8 mouse cellular contexts compared by ENCODE assay signal in the genomic region with DNA sequence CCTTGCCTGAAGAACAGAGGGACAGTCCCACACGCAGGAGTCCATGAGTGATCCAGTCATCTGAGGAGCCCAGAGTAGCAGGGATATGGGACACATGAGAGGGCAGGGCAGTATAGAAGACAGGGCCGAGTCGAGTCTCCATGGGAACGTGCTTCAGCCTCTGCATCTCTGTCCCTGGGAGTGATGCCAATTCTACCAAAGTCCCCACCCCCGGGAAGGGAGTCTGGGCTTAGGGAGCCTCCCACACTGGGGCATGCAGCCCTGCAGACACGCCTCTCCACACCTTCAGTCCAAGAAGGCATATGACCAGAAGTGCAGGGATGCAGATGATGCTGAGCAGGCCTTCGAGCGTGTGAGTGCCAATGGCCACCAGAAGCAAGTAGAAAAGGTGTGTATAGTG. TPM values are rescaled to one million over a fixed set of nuclear protein-coding genes. Genes with fewer than 3 reads are reported as not detected.
A peak's percentile ranks its signal among the peaks of the same experiment; 100 is the strongest.
DNase-seq lines count a peak whose midpoint lies in the region; ATAC-seq and TF ChIP-seq lines count a peak whose summit lies in the region.
"Had no signal": no experiment of that assay in that cellular context is flagged by ENCODE, and none has a peak within 500 bp of the region (broad histone marks: within the 10 kb centered on the region; RNA-seq: fewer than 3 reads in every experiment).

No protein-coding gene starts in this region.

- intact Hi-C loops in left cerebral cortex, postnatal 4 days (cut with DNase I): no loop called here

- H3K27ac ChIP-seq in heart, embryonic 15.5 days: no peak overlapping the region
- no peak overlapping the region for H3K27ac ChIP-seq in heart, embryonic 12.5 days (ENCODE audit: poor library complexity, severe bottlenecking)
- H3K27ac ChIP-seq in lung, embryonic 16.5 days (ENCODE audit: low read length): no peak overlapping the region
- H3K27ac ChIP-seq: liver, embryonic 12.5 days had no signal

- H3K27me3 ChIP-seq in heart, embryonic 15.5 days: no peaks in the 10 kb centered on the region
- H3K27me3 ChIP-seq in heart, embryonic 12.5 days (replicated peaks): 0 out of 2 replicates have a peak, but pooled peaks cover 3% of the 10 kb centered on the region
- no peaks in the 10 kb centered on the region for H3K27me3 ChIP-seq in lung, embryonic 16.5 days (ENCODE audit: control insufficient read depth, insufficient read depth, low read depth, low read length)

- no peaks in the 10 kb centered on the region for H3K9me3 ChIP-seq in heart, embryonic 15.5 days (replicated peaks)
- no peaks in the 10 kb centered on the region for H3K9me3 ChIP-seq in heart, embryonic 12.5 days (replicated peaks)
- H3K9me3 ChIP-seq in lung, embryonic 16.5 days (ENCODE audit: control insufficient read depth, low read length): no peaks in the 10 kb centered on the region
- H3K9me3 ChIP-seq: liver, embryonic 12.5 days had no signal

- no peak overlapping the region for H3K4me3 ChIP-seq in heart, embryonic 15.5 days
- H3K4me3 ChIP-seq in heart, embryonic 12.5 days: no peak overlapping the region
- H3K4me3 ChIP-seq in lung, embryonic 16.5 days (ENCODE audit: low read length): no peak overlapping the region
- H3K4me3 ChIP-seq: liver, embryonic 12.5 days had no signal

- TF ChIP-seq CTCF in brain, embryonic 14.5 days (IDR thresholded peaks at IDR 0.05; ENCODE audit: borderline replicate concordance, extremely low read depth, insufficient read depth, insufficient read length): no peak

- 23% methylated on average over 8 of the region's 8 CpGs for WGBS in heart, embryonic 15.5 days
- WGBS in heart, embryonic 12.5 days: 62% methylated on average over 8 of the region's 8 CpGs
- WGBS in lung, embryonic 16.5 days: 42% methylated on average over 8 of the region's 8 CpGs

- no peak for DNase-seq in lung, adult 18-20 months
- DNase-seq in brain, embryonic 14.5 days (ENCODE audit: low read depth): peak; percentile 77
- DNase-seq in left cerebral cortex, postnatal 4 days: peak; percentile 42
- no peak for DNase-seq in gastrocnemius, postnatal 4 days (ENCODE audit: low spot score in 2 of 2)

- H3K4me1 ChIP-seq in heart, embryonic 15.5 days (replicated peaks): peaks cover 34% of the 10 kb centered on the region
- H3K4me1 ChIP-seq in heart, embryonic 12.5 days (replicated peaks): peaks cover 45% of the 10 kb centered on the region
- peaks cover 3% of the 10 kb centered on the region; the same call in 1 of the 2 replicates for H3K4me1 ChIP-seq in lung, embryonic 16.5 days (replicated peaks; ENCODE audit: control insufficient read depth, insufficient read depth, low read length)

- no peak for TF ChIP-seq POLR2A in brain, embryonic 14.5 days (IDR thresholded peaks at IDR 0.05; ENCODE audit: borderline replicate concordance, extremely low read depth, insufficient read depth, insufficient read length, poor library complexity, severe bottlenecking)

- peaks cover under 1% of the 10 kb centered on the region; the same call in 1 of the 2 replicates for H3K36me3 ChIP-seq in heart, embryonic 15.5 days
- peaks cover 8% of the 10 kb centered on the region for H3K36me3 ChIP-seq in heart, embryonic 12.5 days
- H3K36me3 ChIP-seq in lung, embryonic 16.5 days (ENCODE audit: control insufficient read depth, insufficient read depth, low read length): no peaks in the 10 kb centered on the region
- H3K36me3 ChIP-seq: liver, embryonic 12.5 days had no signal

- no peak overlapping the region for H3K4me2 ChIP-seq in heart, embryonic 15.5 days
- H3K4me2 ChIP-seq in heart, embryonic 12.5 days: no peak overlapping the region
- no peak overlapping the region for H3K4me2 ChIP-seq in lung, embryonic 16.5 days (ENCODE audit: low read depth, low read length)
- H3K4me2 ChIP-seq: liver, embryonic 12.5 days had no signal

- ATAC-seq in heart, embryonic 15.5 days (replicated peaks; ENCODE audit: insufficient number of reproducible peaks, insufficient read depth, low FRiP score, low read depth): peak; percentile 48
- no peak for ATAC-seq in heart, embryonic 12.5 days (ENCODE audit: insufficient number of reproducible peaks, low FRiP score)
- ATAC-seq in lung, embryonic 16.5 days (ENCODE audit: low read depth): peak; percentile 45
- ATAC-seq: liver, embryonic 12.5 days had no signal

- no peak overlapping the region for H3K9ac ChIP-seq in heart, embryonic 15.5 days
- no peak overlapping the region for H3K9ac ChIP-seq in heart, embryonic 12.5 days
- H3K9ac ChIP-seq in lung, embryonic 16.5 days (ENCODE audit: low read length): no peak overlapping the region
- H3K9ac ChIP-seq: liver, embryonic 12.5 days had no signal

RNA-seq across cellular contexts. Expression of gene Pstpip1, which starts 33.2 kb away (rescaled TPM):
- 1.8 and 3.3 TPM in 2 replicates for polyA plus RNA-seq in heart, embryonic 15.5 days (2015; fragmentation: Nextera tagmentation; extraction: Ambion mirVana)
- polyA plus RNA-seq in heart, embryonic 12.5 days (2016; fragmentation: Nextera tagmentation; extraction: Ambion mirVana): 0.60 and 0.81 TPM in 2 replicates
- polyA plus RNA-seq in lung, embryonic 16.5 days (2015; fragmentation: Nextera tagmentation; extraction: Ambion mirVana): 2.6 and 4.0 TPM in 2 replicates
- polyA plus RNA-seq in brain, embryonic 14.5 days (2012; rRNA removed): 0.74 and 0.97 TPM in 2 replicates
- total RNA-seq in left cerebral cortex, postnatal 4 days (2021): 1 to 10 TPM; 1.0 to 1.2 TPM
- total RNA-seq in gastrocnemius, postnatal 4 days (2021): 1 to 10 TPM; 1.3 to 2.0 TPM

RNA-seq across cellular contexts. Expression of gene Tspan3, which starts 42.3 kb away (rescaled TPM):
- polyA plus RNA-seq in heart, embryonic 15.5 days (2015; fragmentation: Nextera tagmentation; extraction: Ambion mirVana): 378 and 426 TPM in 2 replicates
- 397 and 400 TPM in 2 replicates for polyA plus RNA-seq in heart, embryonic 12.5 days (2016; fragmentation: Nextera tagmentation; extraction: Ambion mirVana)
- 406 and 422 TPM in 2 replicates for polyA plus RNA-seq in lung, embryonic 16.5 days (2015; fragmentation: Nextera tagmentation; extraction: Ambion mirVana)
- polyA plus RNA-seq in brain, embryonic 14.5 days (2012; rRNA removed): 382 and 433 TPM in 2 replicates
- total RNA-seq in left cerebral cortex, postnatal 4 days (2021): 100 to 1,000 TPM; 238 to 243 TPM
- total RNA-seq in gastrocnemius, postnatal 4 days (2021): 100 to 1,000 TPM; 187 to 207 TPM

Comparison
In these comparisons a context has a peak if more than half of its experiments do, and no peak if none do; other contexts are left out.
1. DNase-seq: peak in brain, embryonic 14.5 days (single experiment) and left cerebral cortex, postnatal 4 days (single experiment); none in lung, adult 18-20 months (0 of 2) and gastrocnemius, postnatal 4 days (0 of 2).